Mouse (Mus musculus) liver, adult 2 months (tissue): ENCODE results near the gene Lysmd3. TPM values are rescaled to one million over a fixed set of nuclear protein-coding genes. Genes with fewer than 3 reads are reported as not detected.

ENCODE experiments used
- DNase-seq: peaks from one replicate; pipeline ENCODE4 v3.0.0-alpha.2; 2011; ENCODE audit warnings: low read depth, low spot score; ENCODE audit errors: extremely low read depth
- H3K27ac ChIP-seq: fragments of 200-500 bp; replicated peaks from 2 replicates; pipeline ENCODE4 v1.5.1; 2012; ENCODE audit warnings: low read depth, mild to moderate bottlenecking, control low read depth, inconsistent platforms, low read length; ENCODE audit not compliant: insufficient read depth
- H3K27me3 ChIP-seq: fragments of 200-500 bp; 2 replicates; pipeline ENCODE4 v1.6.1; 2012; ENCODE audit warnings: mild to moderate bottlenecking, moderate library complexity, low read length, inconsistent platforms; ENCODE audit not compliant: control insufficient read depth, insufficient read depth
- H3K36me3 ChIP-seq: fragments of 200-500 bp; 2 replicates; pipeline ENCODE4 v1.6.1; 2012; ENCODE audit warnings: low read length, inconsistent platforms; ENCODE audit not compliant: control insufficient read depth, insufficient read depth
- H3K4me1 ChIP-seq: fragments of 200-500 bp; 2 replicates; pipeline ENCODE4 v1.6.1; 2011; ENCODE audit warnings: low read length; ENCODE audit not compliant: control insufficient read depth, insufficient read depth
- H3K4me3 ChIP-seq: fragments of 200-500 bp; 2 replicates; pipeline ENCODE4 v1.5.1; 2011; ENCODE audit warnings: low read depth, mild to moderate bottlenecking, control low read depth, low read length, moderate library complexity; ENCODE audit not compliant: insufficient read depth
- H3K79me2 ChIP-seq: fragments of 200-500 bp; 2 replicates; pipeline ENCODE4 v1.6.1; 2012; ENCODE audit warnings: inconsistent platforms, mild to moderate bottlenecking, low read length, moderate library complexity; ENCODE audit not compliant: control insufficient read depth, insufficient read depth
- H3K9ac ChIP-seq: fragments of 200-500 bp; 2 replicates; pipeline ENCODE4 v1.6.1; 2012; ENCODE audit warnings: low read depth, mild to moderate bottlenecking, control low read depth, inconsistent platforms, low read length
- CTCF ChIP-seq: fragments of 200-500 bp; IDR thresholded peaks from 2 replicates; pipeline ENCODE4 v1.5.1; 2011; ENCODE audit warnings: low read depth, low read length, control low read depth
- POLR2A ChIP-seq: fragments of 200-500 bp; IDR thresholded peaks from 2 replicates; pipeline ENCODE4 v1.6.1; 2011; ENCODE audit warnings: low read length, control low read depth; ENCODE audit not compliant: insufficient read depth; ENCODE audit errors: extremely low read depth
- WGBS: fragments of 180-500 bp; shearing (Covaris S2); methylation state at CpG from one replicate; pipeline ENCODE4 v1.1.7; 2018; 5-methylcytosine and 5-hydroxymethylcytosine counted together
- polyA plus RNA-seq: library from polyadenylated mRNA; depleted of rRNA; stranded (reverse); fragments of >200 nt; gene quantifications from 2 replicates; pipeline ENCODE4 v1.2.3, GENCODE M21; 2012
- total RNA-seq: library from RNA; depleted of rRNA; stranded (reverse); fragments of >200 nt; gene quantifications from 2 replicates; pipeline ENCODE4 v1.2.3, GENCODE M21; 2014

The Lysmd3 gene
- total and polyA plus RNA-seq, 2 experiments: 5.7 to 32.5 TPM

- Histone ChIP-seq H3K27me3 (no peaks in the 10 kb centered on the region), H3K27ac (no peak overlapping the region), H3K9ac (no peak overlapping the region), H3K4me1 (no peaks in the 10 kb centered on the region), H3K36me3 (peaks cover 8% of the 10 kb centered on the region), H3K79me2 (no peaks in the 10 kb centered on the region), H3K4me3 (no peak overlapping the region)
- WGBS: 94% methylated on average over 12 of the region's 12 CpGs
- no peak for DNase-seq
- TF ChIP-seq POLR2A (no peak), CTCF (no peak)
Measured at GRCm38 (mm10) chr13:81694446-81694845, 37.0 kb downstream of the Lysmd3 start.

DNA sequence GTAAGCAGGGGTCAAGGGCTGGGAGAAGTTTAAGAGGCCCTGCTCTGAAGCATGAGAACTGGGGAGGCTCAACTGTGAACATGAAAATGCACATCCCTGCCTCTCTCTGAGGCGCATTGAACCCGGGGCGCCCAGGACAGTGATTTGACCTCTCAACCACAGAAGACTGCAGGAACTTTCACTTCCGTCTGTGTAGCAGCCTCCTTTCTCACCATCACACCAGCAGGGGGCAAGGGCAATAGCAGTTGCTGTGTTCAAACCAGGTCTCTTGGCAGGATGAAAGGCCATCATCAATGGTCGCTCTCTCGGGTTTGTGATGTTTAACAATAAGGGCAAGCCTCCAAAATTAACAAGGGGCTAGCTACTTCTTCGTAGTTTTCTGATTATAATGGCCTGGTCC is 45.7 kb downstream of the Lysmd3 start:
- peaks cover 3% of the 10 kb centered on the region for H3K36me3 ChIP-seq
- no peak for DNase-seq
- no peak; the same call in 1 of the 2 replicates for TF ChIP-seq CTCF
- TF ChIP-seq POLR2A: no peak

DNA sequence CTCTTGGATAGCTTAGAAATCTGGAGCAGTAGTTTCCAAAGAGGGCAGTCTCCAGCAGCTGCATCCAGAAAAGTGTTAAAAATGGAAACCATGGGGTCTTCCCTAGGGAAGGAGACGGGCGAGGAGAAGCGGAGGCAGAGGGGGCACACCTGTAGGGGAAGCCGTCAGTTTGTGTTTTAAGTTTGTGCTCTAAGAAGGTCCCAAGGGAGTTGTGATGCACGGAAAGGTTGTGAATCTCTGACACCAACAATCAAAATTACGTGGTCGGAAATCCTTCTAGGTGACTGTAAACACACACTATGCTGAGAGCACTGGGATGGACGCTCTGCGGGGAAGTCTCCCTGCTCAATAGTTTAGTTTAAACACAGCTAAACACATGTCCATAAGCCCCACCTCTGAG is 46.2 kb downstream of the Lysmd3 start:
- DNase-seq: no peak
- TF ChIP-seq POLR2A: no peak
- no peak for TF ChIP-seq CTCF
- no peak overlapping the region for H3K9ac ChIP-seq
- WGBS: 91% methylated on average over 9 of the region's 9 CpGs
- H3K4me1 ChIP-seq: no peaks in the 10 kb centered on the region
- no peak overlapping the region for H3K4me3 ChIP-seq
- H3K79me2 ChIP-seq: peaks cover 6% of the 10 kb centered on the region; the same call in 1 of the 2 replicates
- no peak overlapping the region for H3K27ac ChIP-seq
- no peaks in the 10 kb centered on the region for H3K27me3 ChIP-seq
- H3K36me3 ChIP-seq: peaks cover 2% of the 10 kb centered on the region; the same call in 1 of the 2 replicates

More for the DNA sequence above, 45.7 kb downstream of the Lysmd3 start:
- H3K9ac ChIP-seq: no peak overlapping the region
- peaks cover 6% of the 10 kb centered on the region; the same call in 1 of the 2 replicates for H3K79me2 ChIP-seq
- H3K27ac ChIP-seq: no peak overlapping the region
- no peak overlapping the region for H3K4me3 ChIP-seq
- H3K4me1 ChIP-seq: no peaks in the 10 kb centered on the region
- no peaks in the 10 kb centered on the region for H3K27me3 ChIP-seq
- WGBS: 79% methylated on average over 7 of the region's 7 CpGs

DNA sequence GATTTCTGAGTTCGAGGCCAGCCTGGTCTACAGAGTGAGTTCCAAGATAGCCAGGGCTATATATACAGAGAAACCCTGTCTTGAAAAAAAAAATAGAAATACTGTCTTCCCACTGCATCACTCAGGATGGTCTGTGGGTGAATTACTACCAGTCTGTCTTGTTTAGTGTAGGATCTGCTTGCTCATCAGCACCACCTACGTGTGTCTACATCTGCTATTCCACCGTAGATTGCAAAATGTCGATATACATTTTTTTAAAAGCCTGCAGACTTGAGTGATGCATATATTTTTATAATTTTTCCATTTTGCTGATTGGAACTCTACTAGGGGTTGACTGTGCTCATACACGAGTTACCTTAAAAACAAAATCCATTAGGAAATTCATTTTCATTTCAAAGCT is 48.8 kb downstream of the Lysmd3 start:
- no peak overlapping the region for H3K9ac ChIP-seq
- H3K79me2 ChIP-seq: peaks cover 6% of the 10 kb centered on the region; the same call in 1 of the 2 replicates
- 96% methylated on average over 5 of the region's 5 CpGs for WGBS
- no peaks in the 10 kb centered on the region for H3K36me3 ChIP-seq
- no peaks in the 10 kb centered on the region for H3K27me3 ChIP-seq
- TF ChIP-seq CTCF: no peak
- TF ChIP-seq POLR2A: no peak
- H3K4me1 ChIP-seq: peaks cover 3% of the 10 kb centered on the region; the same call in 1 of the 2 replicates
- H3K27ac ChIP-seq: no peak overlapping the region
- no peak for DNase-seq
- H3K4me3 ChIP-seq: no peak overlapping the region

GRCm38 (mm10) chr13:81709805-81710204 is 52.3 kb downstream of the Lysmd3 start:
- TF ChIP-seq POLR2A: no peak
- no peak for TF ChIP-seq CTCF
- no peaks in the 10 kb centered on the region for H3K36me3 ChIP-seq
- peaks cover 9% of the 10 kb centered on the region for H3K79me2 ChIP-seq
- no peak for DNase-seq
- no peaks in the 10 kb centered on the region for H3K27me3 ChIP-seq
- peaks cover 8% of the 10 kb centered on the region for H3K4me1 ChIP-seq
- H3K27ac ChIP-seq: no peak overlapping the region
- no peak overlapping the region for H3K4me3 ChIP-seq
- 35% methylated on average over 4 of the region's 4 CpGs for WGBS
- H3K9ac ChIP-seq: no peak overlapping the region

GRCm38 (mm10) chr13:81710266-81710665 is 52.8 kb downstream of the Lysmd3 start:
- peak overlapping the region; percentile 74; the same call in 1 of the 2 replicates for H3K9ac ChIP-seq
- no peaks in the 10 kb centered on the region for H3K27me3 ChIP-seq
- TF ChIP-seq CTCF: no peak
- TF ChIP-seq POLR2A: no peak
- no peak overlapping the region for H3K27ac ChIP-seq
- peak; percentile 27 for DNase-seq
- no peaks in the 10 kb centered on the region for H3K36me3 ChIP-seq
- 4% methylated on average over 7 of the region's 7 CpGs for WGBS
- H3K4me1 ChIP-seq: peaks cover 8% of the 10 kb centered on the region
- peaks cover 9% of the 10 kb centered on the region for H3K79me2 ChIP-seq
- peak overlapping the region; percentile 72 for H3K4me3 ChIP-seq
